Mouse (Mus musculus) limb, embryonic 12.5 days (tissue): ENCODE measurements at regions not wholly inside any gene's neighbourhood (a gene's known extent, or its start where the extent isn't known, plus 50 kb on each side); places are given as distances from the start of the nearest gene placed in this dataset.

Experiments
- ATAC-seq: fragments of 200-750 bp; cut with Nextera tagmentation; 2 replicates; pipeline ENCODE4 v1.8.0; 2017; ENCODE audit warnings: low read depth, moderate TSS enrichment; ENCODE audit not compliant: insufficient number of reproducible peaks, insufficient read depth, low FRiP score, low TSS enrichment
- H3K27ac ChIP-seq: fragments of 300-500 bp; sonication (generic); 2 replicates; pipeline ENCODE4 v1.5.1; 2016; ENCODE audit warnings: mild to moderate bottlenecking, moderate library complexity
- H3K27me3 ChIP-seq: fragments of 300-500 bp; sonication (generic); 2 replicates; pipeline ENCODE4 v1.6.1; 2016; ENCODE audit warnings: mild to moderate bottlenecking, moderate library complexity
- H3K36me3 ChIP-seq: fragments of 300-500 bp; sonication (generic); 2 replicates; pipeline ENCODE4 v1.6.1; 2016; ENCODE audit warnings: mild to moderate bottlenecking, moderate library complexity
- H3K4me1 ChIP-seq: fragments of 300-500 bp; sonication (generic); replicated peaks from 2 replicates; pipeline ENCODE4 v1.6.1; 2016
- H3K4me2 ChIP-seq: fragments of 300-500 bp; sonication (generic); 2 replicates; pipeline ENCODE4 v1.6.1; 2016; ENCODE audit warnings: mild to moderate bottlenecking, moderate library complexity
- H3K4me3 ChIP-seq: fragments of 300-500 bp; sonication (generic); replicated peaks from 2 replicates; pipeline ENCODE4 v1.5.1; 2016; ENCODE audit warnings: mild to moderate bottlenecking
- H3K9ac ChIP-seq: fragments of 300-500 bp; sonication (generic); replicated peaks from 2 replicates; pipeline ENCODE4 v1.6.1; 2016; ENCODE audit warnings: mild to moderate bottlenecking, moderate library complexity
- H3K9me3 ChIP-seq: fragments of 300-500 bp; sonication (generic); 2 replicates; pipeline ENCODE4 v1.6.1; 2016; ENCODE audit warnings: mild to moderate bottlenecking, moderate library complexity
- WGBS: fragments of 180-500 bp; shearing (Covaris S2); methylation state at CpG from one replicate; pipeline ENCODE4 v1.1.7; 2016; 5-methylcytosine and 5-hydroxymethylcytosine counted together

DNA sequence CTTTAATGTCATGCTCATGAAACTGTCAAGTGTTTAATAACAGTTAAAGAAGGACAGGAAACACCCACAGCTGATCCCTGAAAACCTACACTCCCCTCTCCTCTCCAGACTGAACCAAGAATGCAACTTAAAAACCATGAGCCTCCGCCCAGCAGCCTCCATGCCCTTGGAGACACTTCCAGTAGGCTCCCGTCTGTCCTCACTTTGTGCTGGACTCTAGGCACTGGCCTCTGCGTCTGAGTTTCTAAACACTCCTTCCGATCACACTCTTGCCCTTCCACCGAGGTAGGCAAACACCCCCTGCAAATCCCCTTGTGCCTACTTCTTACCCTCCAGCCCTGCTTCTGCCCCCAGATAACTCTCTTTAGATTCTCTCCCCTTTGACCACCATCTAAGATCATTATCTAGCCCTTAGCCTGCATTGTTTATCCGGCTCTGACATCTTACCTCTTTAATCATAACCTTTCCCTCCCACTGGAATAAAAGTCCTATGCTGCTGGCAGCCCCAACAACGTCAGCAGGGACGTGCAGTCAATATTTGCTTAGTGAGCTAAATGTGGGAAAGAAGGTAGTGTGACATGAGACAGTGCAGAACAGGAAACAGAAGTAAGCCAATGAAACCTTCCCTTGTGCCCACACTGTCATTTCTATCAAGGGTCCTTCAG, 52.5 kb upstream of the Dhx40 start:
- H3K27me3 ChIP-seq, result no peaks in the 10 kb centered on the region
- no peaks in the 10 kb centered on the region for H3K4me1 ChIP-seq
- 71% methylated on average over 8 of the region's 8 CpGs for WGBS
- no peaks in the 10 kb centered on the region for H3K36me3 ChIP-seq
- H3K4me3 ChIP-seq, result no peak overlapping the region
- no peak for ATAC-seq
- no peak overlapping the region for H3K4me2 ChIP-seq
- no peak overlapping the region for H3K9ac ChIP-seq
- no peaks in the 10 kb centered on the region for H3K9me3 ChIP-seq
- no peak overlapping the region for H3K27ac ChIP-seq

DNA sequence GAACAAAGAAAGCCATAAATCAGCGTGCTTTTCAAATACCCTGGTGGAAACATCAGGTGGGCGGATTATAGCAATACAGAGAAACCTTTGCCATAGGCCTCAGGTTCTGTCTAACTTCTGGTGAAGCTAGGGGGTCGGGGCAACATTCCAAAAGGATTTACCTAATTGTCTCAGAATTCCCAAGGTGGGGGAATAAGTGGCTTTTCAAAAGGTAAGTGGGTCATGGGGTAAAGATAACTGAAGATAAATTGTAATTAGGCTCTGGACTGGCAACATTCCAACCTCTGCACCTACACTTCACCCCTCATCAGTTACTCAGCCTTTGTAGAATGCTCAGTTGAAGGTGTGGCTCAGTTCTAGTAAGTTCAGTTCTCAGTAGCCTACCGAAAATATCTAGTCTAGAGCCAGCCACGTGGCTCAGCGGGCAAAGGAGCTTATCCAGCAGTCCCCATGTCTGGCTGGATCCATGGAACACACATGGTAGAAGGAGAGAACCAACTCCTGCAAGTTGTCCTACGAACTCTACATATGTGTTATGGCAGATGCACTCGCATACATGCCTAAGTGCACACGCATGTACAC, 51.8 kb upstream of the Dhx40 start:
- Histone ChIP-seq H3K27ac (no peak overlapping the region), H3K36me3 (no peaks in the 10 kb centered on the region), H3K27me3 (no peaks in the 10 kb centered on the region), H3K4me3 (no peak overlapping the region), H3K4me2 (no peak overlapping the region), H3K9ac (no peak overlapping the region), H3K9me3 (no peaks in the 10 kb centered on the region), H3K4me1 (no peaks in the 10 kb centered on the region)
- ATAC-seq, result no peak
- 86% methylated on average over 9 of the region's 9 CpGs for WGBS

DNA sequence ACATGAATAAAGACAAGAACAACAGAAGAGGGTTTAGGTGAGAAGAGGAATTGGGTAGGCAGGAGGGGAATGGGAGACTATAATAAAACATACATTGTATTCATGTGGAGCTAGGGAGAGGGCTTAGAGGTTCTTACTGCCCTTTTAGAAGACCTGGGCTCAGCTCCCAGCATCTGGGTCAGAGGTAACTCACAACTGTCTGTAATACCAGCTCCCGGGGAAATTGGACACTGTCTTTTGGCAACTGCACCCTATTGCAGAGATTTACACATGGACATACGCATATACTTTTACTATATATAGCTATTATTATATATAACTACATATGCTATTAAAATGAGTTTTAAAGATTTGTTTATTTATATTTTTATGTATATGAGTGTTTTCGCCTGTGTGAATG, 50.7 kb upstream of the Dhx40 start:
- no peak for ATAC-seq
- WGBS, result 85% methylated on average over 3 of the region's 3 CpGs
- no peaks in the 10 kb centered on the region for H3K27me3 ChIP-seq
- H3K9ac ChIP-seq, result no peak overlapping the region
- no peak overlapping the region for H3K27ac ChIP-seq
- H3K4me2 ChIP-seq, result no peak overlapping the region
- H3K36me3 ChIP-seq, result no peaks in the 10 kb centered on the region
- H3K9me3 ChIP-seq, result no peaks in the 10 kb centered on the region
- peaks cover 2% of the 10 kb centered on the region; the same call in 1 of the 2 replicates for H3K4me1 ChIP-seq
- H3K4me3 ChIP-seq, result no peak overlapping the region
